Mouse (Mus musculus) urinary bladder, adult 2 months (tissue): Measurements from ENCODE around the gene Apba1. TPM values are rescaled to one million over a fixed set of nuclear protein-coding genes. Genes with fewer than 3 reads are reported as not detected.
A peak's percentile ranks its signal among the peaks of the same experiment; 100 is the strongest.

Experiments
- DNase-seq: peaks from one replicate; pipeline ENCODE4 v3.0.0; 2022; ENCODE audit warnings: low spot score
- polyA plus RNA-seq: library from polyadenylated mRNA; depleted of rRNA; stranded (reverse); fragments of >200 nt; gene quantifications from 2 replicates; pipeline ENCODE4 v1.2.3, GENCODE M21; 2012

The Apba1 gene
- polyA plus RNA-seq, 1 experiment = 3.3 TPM

GRCm38 (mm10) chr19:23930826-23931225, 172.1 kb downstream of the Apba1 start:
- DNase-seq = no peak

- DNase-seq = no peak
These were observed 182.8 kb downstream of the Apba1 start for GRCm38 (mm10) chr19:23941422-23941949.

DNA sequence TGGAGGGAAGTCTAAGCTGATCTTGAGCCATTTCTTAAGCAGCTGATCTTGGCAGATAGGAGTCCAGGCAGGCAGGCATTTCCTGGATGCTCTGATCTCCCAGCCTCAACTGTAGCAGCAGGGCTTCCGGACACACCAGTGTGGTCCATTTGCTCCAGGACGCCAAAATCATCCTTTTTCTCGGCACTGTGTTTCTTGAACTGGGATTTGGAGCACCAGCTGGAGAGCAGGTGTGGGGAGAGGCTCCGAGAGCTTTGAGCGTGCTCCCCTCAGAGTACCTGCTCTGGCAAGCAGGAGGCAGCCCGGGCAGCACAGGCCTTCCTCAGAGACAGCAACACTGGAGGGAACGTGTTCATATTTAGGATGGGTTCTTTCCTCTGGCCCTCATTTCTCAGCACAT, 184.2 kb downstream of the Apba1 start:
- no peak for DNase-seq

- DNase-seq = no peak
These were observed 187.5 kb downstream of the Apba1 start for GRCm38 (mm10) chr19:23946026-23946685.

GRCm38 (mm10) chr19:23946751-23947150, 188.1 kb downstream of the Apba1 start:
- DNase-seq = no peak

DNA sequence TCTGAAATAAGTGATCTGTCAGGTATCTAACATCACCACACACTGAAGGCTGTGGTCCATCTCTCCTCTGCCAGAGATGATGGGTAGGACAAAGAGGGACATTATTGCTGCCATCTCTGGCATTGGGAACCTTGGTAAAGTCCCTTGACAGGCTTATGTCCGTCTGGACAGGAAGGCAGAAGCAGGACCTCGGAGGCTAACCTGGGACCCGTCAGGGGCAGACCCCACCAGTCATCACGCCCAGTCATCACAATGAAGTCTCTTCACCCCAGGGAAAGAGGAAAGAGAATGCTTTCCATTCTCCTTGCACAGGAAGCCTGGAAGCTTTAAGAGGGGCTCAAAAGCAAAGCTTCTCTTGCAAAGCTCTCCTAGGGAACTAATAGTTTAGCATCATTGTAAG, 189.2 kb downstream of the Apba1 start:
- no peak for DNase-seq

GRCm38 (mm10) chr19:23948301-23949000, 189.8 kb downstream of the Apba1 start:
- no peak for DNase-seq

- DNase-seq = no peak
These were observed 196.8 kb downstream of the Apba1 start for GRCm38 (mm10) chr19:23955461-23955860.

- no peak for DNase-seq
These were observed 197.8 kb downstream of the Apba1 start for GRCm38 (mm10) chr19:23956299-23956975.

DNA sequence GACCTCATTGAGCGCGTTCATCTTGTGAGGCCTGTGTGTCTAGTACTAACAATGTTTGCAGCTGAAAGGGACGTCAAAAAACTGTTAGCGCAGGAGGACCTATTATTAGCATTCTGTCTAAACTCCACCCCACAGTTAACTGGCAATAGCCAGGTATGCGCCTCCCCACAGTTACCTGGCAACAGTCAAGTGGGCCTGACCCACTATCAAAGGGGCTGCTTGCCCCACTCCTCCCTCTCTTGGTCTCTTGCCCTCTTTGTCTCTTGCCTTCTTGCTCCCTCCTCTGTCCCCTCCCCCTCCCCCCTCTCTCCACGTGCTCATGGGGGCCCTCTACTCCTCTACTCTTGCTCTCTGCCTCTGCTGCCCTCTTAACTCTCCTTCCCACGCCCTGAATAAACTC, 198.9 kb downstream of the Apba1 start:
- DNase-seq = no peak

GRCm38 (mm10) chr19:23958925-23959324, 200.2 kb downstream of the Apba1 start:
- no peak for DNase-seq

DNA sequence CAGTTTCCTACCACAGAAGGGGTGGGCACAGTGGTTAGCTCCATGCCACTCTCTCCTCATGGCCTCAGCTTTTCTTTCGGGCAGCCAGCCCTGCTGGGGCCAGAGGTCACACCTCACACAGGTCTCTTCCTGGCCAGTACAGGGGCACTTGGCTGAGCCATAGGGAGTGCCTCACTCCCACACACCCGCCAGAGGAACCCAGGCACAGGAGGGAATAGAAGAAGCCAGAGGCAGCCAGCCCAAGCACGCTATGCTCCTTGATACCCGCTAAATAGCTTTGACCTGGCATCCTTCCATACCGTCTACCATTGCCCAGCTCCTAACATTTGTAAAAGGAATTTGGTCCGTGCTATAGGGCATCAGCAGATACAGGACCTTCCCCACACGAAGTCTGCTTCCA, 201.2 kb downstream of the Apba1 start:
- no peak for DNase-seq

DNA sequence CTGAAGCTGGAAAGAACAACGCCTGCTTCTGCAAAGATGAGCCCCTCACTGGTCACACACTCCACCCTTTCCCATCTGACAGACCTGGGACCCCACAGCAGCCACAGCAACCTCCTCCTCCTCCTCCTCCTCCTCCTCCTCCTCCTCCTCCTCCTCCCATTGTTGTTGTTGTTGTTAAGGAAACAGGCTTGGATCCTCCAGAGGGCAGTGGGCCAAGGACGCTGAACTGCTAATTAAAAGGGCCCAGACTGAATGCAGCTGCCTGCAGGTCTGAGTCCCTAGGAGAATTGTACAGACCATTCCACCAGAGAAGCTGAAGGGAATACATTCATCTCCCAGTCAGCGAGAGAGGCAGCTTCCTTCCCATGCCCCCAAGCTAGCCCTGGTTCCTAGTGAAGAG, 201.6 kb downstream of the Apba1 start:
- no peak for DNase-seq

GRCm38 (mm10) chr19:23960831-23961447, 202.3 kb downstream of the Apba1 start:
- DNase-seq = no peak

DNA sequence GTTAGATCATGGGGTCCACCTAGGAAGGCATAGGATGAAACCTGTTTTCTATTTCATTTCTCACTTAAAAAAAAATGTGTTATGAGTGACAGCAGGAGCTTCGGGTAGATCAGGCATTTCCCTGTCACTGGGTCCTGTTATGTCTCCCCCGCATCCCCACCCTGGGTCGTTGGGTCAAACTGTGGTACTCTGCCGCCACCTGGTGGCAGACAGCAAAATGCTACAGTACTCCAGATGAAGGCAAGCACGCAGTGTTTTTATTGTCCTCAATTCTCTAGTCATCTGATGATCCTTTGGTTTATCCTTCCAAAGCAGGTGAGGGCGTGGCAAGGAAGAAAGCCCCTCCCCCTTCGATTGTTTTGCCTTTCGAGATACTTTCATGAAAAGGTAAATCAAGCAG, 202.8 kb downstream of the Apba1 start:
- peak; percentile 46 for DNase-seq

DNA sequence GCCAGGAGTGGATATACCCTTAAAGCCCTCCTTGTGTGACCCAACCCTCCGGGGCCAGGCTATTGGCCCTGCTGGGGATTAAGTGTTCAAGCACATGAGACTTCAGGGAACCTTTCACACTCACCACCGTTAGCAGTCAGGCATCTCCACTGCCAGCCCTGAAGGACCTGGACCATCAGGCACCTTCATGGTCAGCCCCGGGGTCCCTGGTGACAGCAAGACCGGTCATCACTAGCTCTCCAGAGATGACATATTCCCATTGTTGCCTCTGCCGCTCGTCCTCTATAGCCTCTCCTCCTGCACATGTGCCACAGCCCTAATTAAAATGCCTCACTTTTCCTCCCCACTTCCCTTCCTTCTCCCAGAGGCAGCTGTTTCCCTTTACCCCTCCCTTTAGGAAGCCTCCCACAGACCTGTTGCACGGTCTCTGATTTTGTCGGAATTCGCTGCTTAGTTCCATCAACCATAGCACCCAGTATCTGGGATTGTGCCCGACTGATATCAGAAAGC, 205.8 kb downstream of the Apba1 start:
- DNase-seq = no peak

DNA sequence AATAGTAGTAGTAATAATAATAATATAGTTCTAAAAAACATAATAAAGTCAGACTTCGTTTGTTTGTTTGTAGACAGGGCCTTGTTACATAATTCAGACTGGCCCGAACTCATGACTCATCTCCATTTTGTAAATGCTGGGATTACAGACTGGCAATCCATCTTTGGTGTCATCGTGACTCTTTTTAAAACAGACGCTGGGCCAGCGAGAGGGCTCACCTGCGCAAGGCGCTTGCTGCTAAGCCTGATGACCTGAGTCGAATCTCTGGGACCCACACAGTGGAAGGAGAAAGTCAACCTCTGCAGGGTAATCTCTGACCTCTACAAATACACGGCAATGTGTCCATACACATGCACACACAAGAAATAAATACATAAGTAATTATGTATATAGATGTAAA, 207.7 kb downstream of the Apba1 start:
- no peak for DNase-seq

- DNase-seq = no peak
These were observed 208.5 kb downstream of the Apba1 start for GRCm38 (mm10) chr19:23967156-23967555.

- no peak for DNase-seq
These were observed 209.6 kb downstream of the Apba1 start for GRCm38 (mm10) chr19:23968125-23968861.

GRCm38 (mm10) chr19:23968862-23969225, 210.2 kb downstream of the Apba1 start:
- DNase-seq = no peak

DNA sequence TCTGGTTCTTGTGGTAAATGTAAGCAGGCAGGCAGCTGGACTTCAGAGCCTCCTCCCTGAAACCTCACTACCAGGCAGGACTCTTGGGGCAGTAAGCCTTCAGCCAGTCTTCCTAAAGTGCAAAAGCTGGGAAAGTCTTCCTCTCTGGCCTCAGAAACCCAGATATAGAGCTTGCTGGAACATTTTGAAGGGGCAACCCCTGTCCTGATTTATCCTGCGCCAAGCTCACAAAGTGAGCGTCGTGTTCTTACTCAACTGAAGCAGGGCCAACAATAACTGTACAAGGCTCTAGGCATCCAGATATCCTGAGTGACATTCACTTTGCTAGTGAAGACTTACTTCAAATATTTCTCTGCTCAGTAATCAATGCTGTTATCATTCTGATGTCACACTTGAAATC, 211.7 kb downstream of the Apba1 start:
- DNase-seq = no peak
